Mouse (Mus musculus): ENCODE measurements around the gene 1700021F05Rik. TPM values are rescaled to one million over a fixed set of nuclear protein-coding genes. Genes with fewer than 3 reads are reported as not detected.
"Not testable (repeated sequence)": the region's sequence is repeated elsewhere in the genome, so short reads cannot be mapped to it uniquely, and the experiment has no call there.

1700021F05Rik gene
- total RNA-seq, 2 experiments from 2014 or later: 90.8 to 102 TPM

DNA sequence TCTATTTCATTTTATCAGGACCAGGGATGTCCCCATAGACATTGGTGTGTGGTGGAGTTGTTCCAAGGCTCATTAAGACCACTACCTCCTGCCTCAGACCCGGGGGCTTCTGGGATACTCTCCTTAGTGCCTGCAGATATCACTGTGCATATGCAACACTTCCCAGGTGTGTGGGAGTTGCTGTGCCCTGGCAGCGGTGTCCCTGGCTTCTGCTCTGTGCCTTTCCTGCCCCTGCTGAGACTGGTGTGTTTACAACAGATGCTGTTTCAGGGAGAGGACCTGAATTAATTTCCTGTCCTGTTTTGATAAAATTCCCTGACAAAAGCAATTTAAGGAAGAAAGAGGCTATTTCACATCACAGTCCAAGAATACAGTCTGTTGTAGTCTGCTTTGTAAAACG lies 10.1 kb upstream of the 1700021F05Rik start:
- intact Hi-C loops (cut with DNase I): loop anchor here (10.0 kb wide), 1 partner anchor 514 kb away; no protein-coding TSS in a partner anchor
- no peak for DNase-seq

DNA sequence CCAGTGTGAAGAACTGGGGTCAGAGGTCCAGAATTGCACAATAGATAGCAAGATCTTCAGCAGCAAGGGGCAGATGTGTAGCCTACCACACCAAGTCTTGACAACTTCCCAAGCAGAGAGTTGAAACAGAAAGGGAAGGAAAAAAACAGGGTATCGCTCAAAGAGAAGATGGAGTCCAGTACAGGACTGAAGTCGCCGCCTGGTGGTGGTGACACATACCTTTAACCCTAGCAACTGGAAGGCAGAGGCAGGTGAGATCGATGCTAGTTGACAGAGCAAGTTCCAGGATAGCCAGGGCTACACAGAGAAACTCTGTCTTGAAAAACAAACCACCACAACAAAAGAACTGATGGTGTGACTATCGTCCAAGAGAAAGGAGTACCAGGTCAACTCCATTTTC lies 8.6 kb upstream of the 1700021F05Rik start:
- no peak for DNase-seq
- intact Hi-C loops (cut with DNase I): no loop called here

DNA sequence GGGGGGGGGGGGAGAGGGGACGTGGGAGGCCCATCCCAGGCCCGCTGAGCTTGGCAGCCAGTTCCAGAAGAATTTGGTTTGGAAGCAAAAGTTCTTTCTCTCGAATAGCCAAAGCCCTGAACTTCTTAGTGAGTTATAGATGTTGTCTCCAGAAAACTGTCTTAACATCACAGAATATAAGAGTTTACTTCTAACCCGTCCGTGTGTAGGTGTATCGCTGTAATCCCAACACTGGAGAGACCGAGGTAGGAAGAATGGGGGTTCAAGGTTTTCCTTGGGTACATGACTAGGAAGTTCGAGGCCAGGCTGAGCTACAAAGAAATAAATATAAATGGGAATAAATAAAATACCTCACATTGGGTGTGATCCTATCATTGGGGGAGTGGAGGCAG lies 355 bp upstream of the 1700021F05Rik start:
- intact Hi-C loops (cut with DNase I): no loop called here
- DNase-seq: no peak

DNA sequence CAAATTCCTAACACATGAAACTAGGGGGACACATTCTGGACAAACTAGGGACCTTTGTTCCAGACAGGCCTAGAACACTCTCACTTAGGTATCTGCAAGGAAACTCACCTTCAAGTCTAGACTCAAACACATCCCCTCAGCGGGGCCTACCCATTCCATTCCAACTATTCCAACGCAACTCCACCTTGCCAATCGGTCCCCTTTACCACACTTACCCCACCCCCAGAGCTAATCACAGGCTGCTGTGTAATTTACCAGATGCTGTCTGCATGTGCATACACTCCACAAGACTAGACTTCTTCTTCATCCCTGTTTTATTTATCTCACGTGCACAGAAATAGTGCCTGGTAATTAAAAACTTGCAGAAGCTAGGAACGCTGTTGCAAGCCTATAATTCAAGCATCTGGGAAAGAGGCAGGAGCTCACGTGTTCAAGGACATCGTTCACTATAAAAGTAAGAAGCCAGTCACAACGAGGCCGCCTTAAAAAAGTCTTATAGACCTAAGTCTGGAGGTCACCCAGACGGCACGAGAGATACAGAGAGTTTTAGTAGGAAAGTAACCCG lies 966 bp downstream of the 1700021F05Rik start:
- intact Hi-C loops (cut with DNase I): loop anchor here (1.0 kb wide), 1 partner anchor 60 kb away; no protein-coding TSS in a partner anchor

DNA sequence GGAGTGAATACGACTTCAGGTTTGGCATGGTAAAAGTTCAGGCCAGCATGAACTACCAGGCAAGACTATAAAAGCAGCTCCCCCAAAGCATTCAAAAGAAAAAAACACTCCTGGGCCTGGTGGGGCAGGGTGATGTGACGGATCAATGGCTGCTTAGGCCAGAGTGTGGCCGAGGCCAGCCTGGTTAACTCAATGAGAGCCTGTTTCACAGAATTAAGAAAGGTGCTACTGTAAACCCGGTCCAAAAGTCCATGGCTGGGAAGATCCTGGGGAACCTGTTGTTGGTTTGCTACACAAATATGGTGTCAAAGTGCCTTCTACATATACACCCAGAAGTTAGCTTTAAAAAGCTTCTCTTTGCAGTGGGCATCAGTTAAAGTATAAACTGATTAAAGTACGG lies 2.0 kb downstream of the 1700021F05Rik start:
- intact Hi-C loops (cut with DNase I): no loop called here
- no peak for DNase-seq

More for the DNA sequence above, 966 bp downstream of the 1700021F05Rik start:
- DNase-seq: no peak

DNA sequence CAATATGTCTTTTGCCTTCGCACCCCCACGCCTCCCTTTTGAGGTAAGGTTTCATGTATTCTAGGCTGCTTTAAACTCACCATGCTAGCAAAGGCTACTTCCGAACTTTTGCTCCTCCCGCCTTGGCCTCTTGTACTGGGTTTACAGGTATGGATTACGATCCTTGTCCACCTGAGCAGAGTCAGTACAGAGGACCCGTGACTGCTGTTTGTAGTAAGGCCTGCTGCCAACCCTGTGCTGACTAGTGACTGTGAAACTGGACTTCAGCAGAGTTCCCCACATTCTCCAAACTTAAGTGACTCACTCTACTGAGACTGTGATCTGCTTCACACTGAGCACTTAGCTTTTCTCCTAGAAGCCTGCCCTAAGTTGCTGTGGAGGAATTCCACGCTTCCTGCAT lies 3.1 kb downstream of the 1700021F05Rik start:
- DNase-seq: no peak
- intact Hi-C loops (cut with DNase I): no loop called here

DNA sequence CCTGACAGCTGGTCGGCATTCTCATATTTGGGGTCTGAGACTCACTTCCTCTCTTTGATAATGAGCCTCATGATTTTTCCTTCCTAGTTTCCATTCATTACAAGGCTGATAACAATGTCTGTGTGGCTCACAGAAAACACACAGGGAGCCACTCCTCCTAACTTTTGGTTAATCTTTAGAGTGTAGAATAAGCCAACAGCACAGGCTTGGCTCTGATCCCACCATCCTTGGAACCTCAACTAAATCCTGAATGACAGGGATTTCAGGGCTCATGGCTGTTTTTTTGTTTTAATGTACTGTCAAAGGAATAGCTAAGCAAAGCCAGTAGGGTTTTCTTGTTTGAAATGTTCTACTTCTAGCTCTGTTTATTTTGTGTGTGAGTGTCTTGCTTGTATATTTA lies 6.4 kb downstream of the 1700021F05Rik start:
- intact Hi-C loops (cut with DNase I): no loop called here
- DNase-seq: no peak

DNA sequence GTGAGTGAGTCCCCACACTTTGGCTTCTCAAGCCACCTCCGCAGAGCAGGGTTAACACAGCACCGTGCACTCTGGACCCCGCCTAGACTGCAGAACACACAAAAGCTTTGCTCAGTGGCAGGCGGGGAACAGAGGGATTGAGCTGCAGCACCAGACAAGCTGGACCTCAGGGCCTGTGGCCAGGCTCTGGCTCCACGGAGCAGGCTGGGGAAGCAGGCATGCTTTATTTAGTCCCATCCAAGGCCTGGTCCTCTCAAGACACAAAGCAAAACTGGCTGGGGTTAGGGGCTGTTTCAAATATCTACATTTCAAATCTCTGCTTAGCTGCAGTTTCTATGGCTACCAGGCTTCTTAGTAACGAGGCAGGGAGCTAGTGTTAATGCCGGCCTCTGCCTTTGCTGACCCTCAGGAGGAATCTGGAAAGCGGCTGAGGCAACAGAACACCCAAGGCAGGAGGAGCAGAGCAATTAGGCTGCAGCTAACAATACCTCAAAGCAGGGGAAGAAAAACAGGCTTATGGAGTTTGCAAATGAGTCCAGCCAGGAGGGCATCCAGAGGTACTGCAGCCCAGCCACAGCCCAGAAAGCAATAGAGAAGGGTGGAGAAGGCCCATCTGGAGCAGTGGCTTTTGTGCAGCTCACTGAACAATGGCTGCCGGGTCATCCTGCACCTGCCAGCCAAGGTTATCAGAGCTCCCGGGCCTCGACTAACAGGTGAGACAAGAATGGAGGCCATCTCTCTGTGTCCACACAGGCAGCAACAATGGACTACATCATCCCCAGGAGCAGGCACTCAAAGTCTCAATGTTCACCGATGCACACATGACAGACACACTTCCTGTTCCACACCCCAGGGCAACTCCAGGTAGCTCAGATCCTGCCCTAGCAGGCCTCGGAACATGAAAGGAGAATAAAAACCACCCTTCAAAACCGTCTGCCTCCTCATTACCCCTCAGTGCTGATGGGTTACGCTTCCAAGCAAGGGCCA lies 13.2 kb downstream of the 1700021F05Rik start:
- intact Hi-C loops (cut with DNase I): no loop called here
- no peak for DNase-seq

DNA sequence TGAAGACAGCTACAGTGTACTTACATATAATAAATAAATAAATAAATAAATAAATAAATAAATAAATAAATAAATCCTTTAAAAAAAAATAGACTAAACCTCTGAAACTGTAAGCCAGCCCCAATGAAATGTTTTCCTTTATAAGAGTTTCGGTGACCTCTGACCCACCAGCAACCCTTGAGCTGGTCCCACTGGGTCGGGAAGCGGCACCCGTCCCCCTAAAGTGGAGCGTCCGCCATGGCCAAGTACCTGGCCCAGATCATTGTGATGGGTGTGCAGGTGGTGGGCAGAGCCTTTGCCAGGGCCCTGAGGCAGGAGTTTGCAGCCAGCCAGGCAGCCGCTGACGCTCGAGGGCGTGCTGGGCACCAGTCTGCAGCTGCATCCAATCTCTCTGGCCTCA lies 16.9 kb downstream of the 1700021F05Rik start, which contains the start of gene Gm9803:
Gm9803 (plus strand) TSS at position 154 of the 400 bp plus-strand sequence.
- intact Hi-C loops (cut with DNase I); DNase-seq: not testable (repeated sequence)

DNA sequence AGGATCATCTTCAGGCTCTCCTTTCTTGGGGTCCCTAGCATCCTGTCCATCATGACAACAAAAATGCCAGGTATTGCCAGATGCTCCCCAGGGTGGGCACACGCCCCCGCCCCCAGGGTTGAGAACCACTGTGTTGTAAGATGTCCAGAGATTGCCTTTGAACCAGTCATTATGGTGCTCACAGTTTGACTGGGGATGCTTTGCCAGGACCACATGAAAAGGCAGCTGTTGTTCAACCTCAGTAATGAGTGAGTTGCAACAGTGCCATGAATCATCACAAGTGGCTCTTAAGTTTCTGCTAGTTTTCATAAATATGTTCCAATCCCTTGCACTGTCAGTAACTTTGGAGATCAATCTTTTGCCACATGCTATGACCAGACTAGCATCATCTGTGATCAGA lies 20.8 kb downstream of the 1700021F05Rik start:
- DNase-seq: no peak
- intact Hi-C loops (cut with DNase I): no loop called here

DNA sequence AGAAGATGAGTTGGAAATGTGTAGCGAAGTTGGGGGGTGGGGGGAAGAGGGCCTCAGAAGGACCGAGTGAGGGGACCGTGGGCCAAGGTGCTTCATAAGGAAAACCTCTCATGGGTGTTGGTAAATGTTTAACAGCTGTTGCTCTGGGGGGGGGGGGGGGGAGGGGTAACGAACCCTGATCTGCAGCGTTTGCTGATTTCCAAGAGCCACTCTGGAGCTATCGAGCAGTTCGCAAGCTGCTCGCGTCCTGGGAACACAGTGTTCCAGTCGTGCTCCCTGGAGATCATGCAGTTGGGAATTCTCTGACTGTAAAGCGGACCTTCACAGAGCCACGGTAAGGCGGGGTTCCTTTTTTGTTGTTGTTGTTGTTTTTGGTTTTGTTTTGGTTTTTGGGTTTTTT lies 22.4 kb downstream of the 1700021F05Rik start:
- intact Hi-C loops (cut with DNase I): no loop called here

DNA sequence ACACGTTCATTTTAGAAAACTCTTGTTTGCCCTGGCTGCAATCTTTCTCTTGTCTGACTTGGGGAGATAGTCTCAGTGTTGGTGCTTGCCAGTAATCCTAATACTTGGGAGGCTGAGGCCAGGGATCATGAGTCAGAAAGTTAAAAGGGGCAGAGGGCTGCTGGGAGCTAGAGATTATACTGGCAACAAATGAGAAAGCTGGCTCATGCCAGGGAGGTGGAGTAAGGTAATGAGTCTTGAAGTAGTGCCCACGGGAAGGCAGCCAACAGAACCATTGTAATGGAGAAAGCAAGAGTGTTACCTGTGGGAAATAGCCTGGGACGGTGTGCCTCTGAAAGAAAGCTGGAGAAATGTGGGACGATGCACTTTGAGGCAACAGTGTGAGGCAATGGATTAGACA lies 23.0 kb downstream of the 1700021F05Rik start:
- intact Hi-C loops (cut with DNase I): no loop called here
- peak in 1 of 2 experiments; percentile 14 for DNase-seq

More for the DNA sequence above, 22.4 kb downstream of the 1700021F05Rik start:
- DNase-seq: peak in 1 of 2 experiments; percentile 46

DNA sequence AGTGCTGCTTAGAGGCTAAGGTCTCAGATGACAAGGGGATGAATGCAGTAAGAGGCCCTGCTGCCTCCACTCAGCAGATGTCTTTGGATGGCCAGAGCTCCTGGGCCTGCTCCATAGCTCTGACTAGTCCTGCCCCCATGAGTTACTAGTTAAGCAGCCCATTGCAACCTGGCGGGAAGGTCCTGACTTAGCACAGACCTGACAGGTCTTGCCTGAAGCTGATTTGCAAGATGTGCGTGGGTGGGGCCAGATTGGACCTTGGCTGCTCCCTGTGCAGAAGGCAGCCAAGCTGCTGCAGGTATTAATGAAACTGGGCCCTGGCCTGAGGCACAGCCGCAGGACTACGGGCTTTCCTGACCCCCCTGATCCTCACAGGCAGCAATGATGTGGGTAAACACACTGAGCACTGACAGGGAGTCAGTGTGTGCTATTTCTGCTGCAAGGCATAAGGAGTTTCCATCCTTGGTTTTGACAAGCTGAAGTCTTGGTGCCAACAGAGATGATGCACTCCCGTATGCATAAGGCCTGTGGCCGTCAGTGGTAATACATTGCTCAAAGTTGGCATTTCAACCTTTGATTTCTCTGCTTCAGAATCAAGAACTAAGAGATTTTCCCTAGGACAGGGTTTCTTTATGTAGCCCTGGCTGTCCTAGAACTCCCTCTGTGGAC lies 23.7 kb downstream of the 1700021F05Rik start:
- no peak for DNase-seq
- intact Hi-C loops (cut with DNase I): no loop called here

DNA sequence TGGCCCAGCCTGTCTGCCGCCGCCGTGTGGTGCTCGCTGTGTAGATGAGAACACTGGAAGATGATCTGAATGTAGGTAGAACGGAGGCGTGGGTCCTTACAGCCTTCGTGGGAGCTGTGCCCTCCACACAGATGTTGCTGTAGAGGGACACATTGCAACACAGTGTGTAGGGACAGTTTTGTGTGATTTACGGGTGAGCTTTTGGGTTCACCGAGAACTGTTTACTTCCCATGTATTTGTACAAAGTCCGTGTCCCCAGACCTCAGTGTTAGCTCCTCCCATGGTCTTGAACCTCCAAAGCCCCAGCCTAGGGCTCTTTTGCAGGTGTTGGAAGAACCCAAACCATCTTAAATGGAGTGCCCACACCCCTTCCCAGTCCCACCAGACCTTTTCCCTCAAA lies 27.8 kb downstream of the 1700021F05Rik start:
- intact Hi-C loops (cut with DNase I): no loop called here
- no peak for DNase-seq

DNA sequence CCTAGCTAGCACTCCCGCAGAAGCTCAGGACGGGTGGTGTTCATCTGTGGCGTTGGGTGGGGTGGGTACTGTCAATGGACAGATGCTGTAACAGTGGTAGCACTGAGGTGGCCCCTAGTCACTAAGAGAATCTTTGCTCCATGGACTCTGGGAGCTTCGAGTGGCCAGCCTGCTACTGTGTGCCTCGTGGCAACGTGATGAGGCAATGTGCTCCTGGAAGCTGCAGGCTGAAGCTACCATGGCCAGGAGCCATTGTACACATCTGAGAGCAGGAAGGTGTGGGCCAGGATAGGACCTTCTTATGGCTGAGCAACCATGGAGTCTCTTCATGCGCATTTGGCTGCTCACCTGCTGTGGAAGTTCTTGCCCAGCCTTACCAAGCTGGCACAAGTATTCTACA lies 31.6 kb downstream of the 1700021F05Rik start:
- intact Hi-C loops (cut with DNase I): no loop called here
- DNase-seq: no peak

DNA sequence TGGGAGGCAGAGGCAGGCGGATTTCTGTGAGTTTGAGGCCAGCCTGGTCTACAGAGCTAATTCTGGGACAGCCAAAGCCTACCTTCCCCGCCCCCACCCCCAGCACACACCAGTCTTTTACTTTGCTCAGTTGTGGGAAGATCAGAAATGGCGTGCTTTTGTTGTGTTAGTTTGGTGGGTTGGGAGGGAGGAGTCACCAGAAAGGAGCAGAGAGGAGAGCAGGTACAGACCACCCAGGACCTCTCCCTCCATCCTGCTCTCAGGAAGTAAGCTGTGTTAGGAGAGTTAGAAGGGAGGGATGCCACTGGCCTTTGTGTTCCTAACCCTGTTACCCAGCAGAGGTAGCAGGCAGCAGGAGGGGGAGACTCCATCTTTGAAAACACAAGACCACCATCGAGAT lies 33.7 kb downstream of the 1700021F05Rik start:
- intact Hi-C loops (cut with DNase I): no loop called here
- DNase-seq: no peak

DNA sequence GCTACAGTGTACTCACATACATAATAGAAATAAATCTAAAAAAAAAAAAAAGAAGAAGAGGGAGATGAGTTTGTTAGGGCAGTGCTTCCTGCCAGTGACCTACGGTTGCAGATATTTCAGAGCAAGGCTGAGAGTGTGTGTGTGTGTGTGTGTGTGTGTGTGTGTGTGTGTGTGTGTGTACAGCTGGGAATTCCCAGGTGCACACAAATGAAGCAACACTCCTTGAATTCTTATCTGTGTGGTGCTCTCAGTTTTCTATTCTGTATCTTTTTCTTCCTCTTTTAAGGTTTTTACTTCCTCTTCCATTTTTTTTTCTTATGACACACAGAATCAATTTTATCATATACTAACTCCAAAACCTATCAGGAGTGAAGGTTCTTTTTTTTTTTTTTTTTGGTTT lies 36.5 kb downstream of the 1700021F05Rik start:
- no peak for DNase-seq
- intact Hi-C loops (cut with DNase I): no loop called here

DNA sequence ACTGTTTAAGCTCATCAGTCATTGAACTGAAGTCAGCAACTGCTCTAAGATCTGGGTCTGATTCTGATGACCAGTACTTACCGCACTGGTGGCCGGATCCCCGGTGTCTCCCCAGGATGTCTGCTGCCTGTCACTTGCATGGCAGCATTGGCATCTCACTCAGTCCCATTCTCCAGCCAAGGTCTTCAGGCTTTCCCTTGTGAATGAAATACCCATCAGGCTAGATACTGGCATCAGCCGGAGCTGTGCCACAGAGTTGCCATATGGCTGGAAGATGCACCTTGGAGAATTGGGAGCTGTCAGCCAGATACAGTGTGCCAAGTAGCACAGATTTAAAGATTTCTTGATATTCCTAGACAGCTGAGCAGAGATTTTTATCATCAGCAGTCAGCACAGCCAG lies 38.2 kb downstream of the 1700021F05Rik start:
- DNase-seq: no peak
- intact Hi-C loops (cut with DNase I): no loop called here

DNA sequence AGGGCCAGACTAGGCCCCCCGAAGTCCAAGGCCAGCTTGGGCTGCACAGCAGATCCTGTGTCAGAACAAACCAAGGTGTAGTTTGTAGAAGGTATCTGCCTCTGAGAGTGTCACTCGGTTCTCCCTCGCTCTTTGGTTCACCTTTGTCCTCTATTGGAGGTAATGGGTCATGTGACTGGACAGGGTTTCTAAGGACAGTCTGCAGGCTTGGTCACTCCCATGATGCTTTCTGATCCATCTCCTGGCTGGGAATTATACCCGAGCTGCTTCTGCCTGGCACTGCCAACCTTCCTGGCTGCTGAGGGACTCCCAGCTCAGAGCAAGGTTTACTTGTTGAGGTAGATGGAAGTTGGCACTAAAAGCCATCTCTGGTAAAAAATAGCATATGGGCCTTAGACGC lies 49.9 kb downstream of the 1700021F05Rik start:
- no peak for DNase-seq
- intact Hi-C loops (cut with DNase I): no loop called here

DNA sequence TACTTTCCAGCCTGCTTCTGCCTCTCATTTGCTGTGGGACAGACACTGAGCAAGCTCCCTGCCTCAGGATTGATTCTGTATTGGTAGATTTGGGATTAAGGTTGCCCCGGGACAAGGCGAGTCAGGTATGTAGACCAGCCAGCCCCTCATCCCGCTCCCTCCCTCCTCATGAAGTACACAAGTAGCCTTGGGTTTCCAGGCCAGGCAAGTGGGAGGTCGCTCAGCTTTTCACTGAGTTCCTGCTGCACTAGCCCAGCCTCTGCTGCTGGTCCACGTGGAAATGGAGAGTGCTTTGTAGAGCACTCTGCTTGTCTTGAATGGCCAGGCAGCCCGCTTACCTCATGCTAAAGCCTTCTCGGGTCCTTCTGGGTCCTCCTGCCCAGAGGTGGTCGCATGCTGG lies 50.8 kb downstream of the 1700021F05Rik start:
- intact Hi-C loops (cut with DNase I): no loop called here
- no peak for DNase-seq

DNA sequence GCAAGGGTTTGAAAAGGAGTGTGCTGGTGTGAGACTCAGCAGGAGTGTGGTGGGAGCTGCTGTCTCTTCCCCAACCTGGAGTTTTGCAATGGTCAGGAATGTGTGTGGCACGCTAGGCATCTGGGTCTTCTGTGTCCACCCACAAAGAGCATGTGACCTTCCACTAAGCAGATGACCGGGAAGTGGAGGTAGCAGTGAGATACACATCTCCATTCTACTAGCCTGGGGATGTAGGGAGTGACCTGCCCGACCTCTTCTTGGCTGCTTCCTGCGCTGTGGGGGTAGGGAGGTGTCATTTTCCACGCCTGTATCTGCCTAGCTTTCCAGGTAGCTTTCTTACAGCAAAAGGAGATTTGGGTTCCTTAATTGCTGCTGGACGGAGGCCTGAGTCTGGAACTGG lies 51.2 kb downstream of the 1700021F05Rik start:
- no peak for DNase-seq
- intact Hi-C loops (cut with DNase I): no loop called here

Data from gastrocnemius, postnatal 36 days (tissue).